Mouse (Mus musculus) MEL (cell line): Measurements from ENCODE around the gene Nipa1. TPM values are rescaled to one million over a fixed set of nuclear protein-coding genes. Genes with fewer than 3 reads are reported as not detected.
A peak's percentile ranks its signal among the peaks of the same experiment; 100 is the strongest.

Experiments used
- DNase-seq: peaks from one replicate; pipeline ENCODE4 v3.0.0; 2011; ENCODE audit warnings: low read depth, low spot score
- H3K27ac ChIP-seq: 2 replicates; pipeline ENCODE4 v1.5.1; 2012; ENCODE audit warnings: low read depth, mild to moderate bottlenecking, control low read depth, low read length, moderate library complexity; ENCODE audit not compliant: control insufficient read depth
- H3K27me3 ChIP-seq, 2 experiments: fragments of 150-350 bp in 1 of 2; sonication (generic) in 1 of 2; 2 replicates each; pipeline ENCODE4 v1.6.1; 2012; ENCODE audit warnings: low read length in 2 of 2, mild to moderate bottlenecking in 2 of 2, improper control_type of control experiment in 1 of 2, moderate library complexity in 1 of 2; ENCODE audit not compliant: insufficient read depth in 2 of 2, control insufficient read depth in 1 of 2
- H3K36me3 ChIP-seq, 2 experiments: 2 replicates each; pipeline ENCODE4 v1.6.1; 2012 to 2014; ENCODE audit warnings: low read length in 2 of 2, improper control_type of control experiment in 1 of 2, inconsistent platforms in 1 of 2, mild to moderate bottlenecking in 1 of 2; ENCODE audit not compliant: insufficient read depth in 2 of 2, control insufficient read depth in 1 of 2
- H3K4me1 ChIP-seq, 2 experiments: fragments of 150-350 bp in 1 of 2; sonication (generic) in 1 of 2; 2 replicates each; pipeline ENCODE4 v1.6.1; 2012; ENCODE audit warnings: low read length in 2 of 2, improper control_type of control experiment in 1 of 2, mild to moderate bottlenecking in 1 of 2; ENCODE audit not compliant: insufficient read depth in 2 of 2, control insufficient read depth in 1 of 2
- H3K4me3 ChIP-seq, 2 experiments: fragments of 150-350 bp in 1 of 2; sonication (generic) in 1 of 2; 2 replicates each; pipeline ENCODE4 v1.5.1; 2012; ENCODE audit warnings: low read depth in 2 of 2, low read length in 2 of 2, mild to moderate bottlenecking in 2 of 2, moderate library complexity in 2 of 2, control low read depth in 1 of 2, improper control_type of control experiment in 1 of 2; ENCODE audit not compliant: control insufficient read depth in 1 of 2, insufficient read depth in 1 of 2
- H3K79me2 ChIP-seq: 2 replicates; pipeline ENCODE4 v1.6.1; 2012; ENCODE audit warnings: mild to moderate bottlenecking, low read length, moderate library complexity; ENCODE audit not compliant: control insufficient read depth, poor library complexity, insufficient read depth
- H3K9ac ChIP-seq: 2 replicates; pipeline ENCODE4 v1.6.1; 2012; ENCODE audit warnings: low read depth, mild to moderate bottlenecking, control low read depth, low read length, moderate library complexity; ENCODE audit not compliant: control insufficient read depth, poor library complexity, severe bottlenecking
- H3K9me3 ChIP-seq: fragments of 150-350 bp; sonication (generic); replicated peaks from 2 replicates; pipeline ENCODE4 v1.6.1; 2012; ENCODE audit warnings: mild to moderate bottlenecking, low read length, improper control_type of control experiment, moderate library complexity; ENCODE audit not compliant: insufficient read depth
- BHLHE40 ChIP-seq: IDR thresholded peaks from 2 replicates; pipeline ENCODE4 v1.6.1; 2012; ENCODE audit warnings: low read depth, mild to moderate bottlenecking, inconsistent platforms, low read length, improper control_type of control experiment, borderline replicate concordance
- CHD1 ChIP-seq: IDR thresholded peaks from 2 replicates; pipeline ENCODE4 v1.6.1; 2012; ENCODE audit warnings: low read depth, mild to moderate bottlenecking, inconsistent platforms, low read length, improper control_type of control experiment
- CHD2 ChIP-seq: IDR thresholded peaks from 2 replicates; pipeline ENCODE4 v1.6.1; 2011; ENCODE audit warnings: low read length, improper control_type of control experiment
- CTCF ChIP-seq, 3 experiments: IDR thresholded peaks in 2 of 3; conservative IDR thresholded peaks in 1 of 3; 2 replicates each; pipeline ENCODE4 v1.5.1; 2011 to 2012; ENCODE audit warnings: low read length in 3 of 3, low read depth in 2 of 3, mild to moderate bottlenecking in 2 of 3, improper control_type of control experiment in 1 of 3, inconsistent platforms in 1 of 3, mixed read lengths in 1 of 3, moderate library complexity in 1 of 3; ENCODE audit not compliant: control insufficient read depth in 1 of 3, insufficient read depth in 1 of 3, poor library complexity in 1 of 3, severe bottlenecking in 1 of 3
- E2F4 ChIP-seq: IDR thresholded peaks from 2 replicates; pipeline ENCODE4 v1.6.1; 2011; ENCODE audit warnings: low read depth, low read length, improper control_type of control experiment, borderline replicate concordance
- ELF1 ChIP-seq: IDR thresholded peaks from 2 replicates; pipeline ENCODE4 v1.6.1; 2014; ENCODE audit warnings: low read depth, mild to moderate bottlenecking, inconsistent platforms, low read length, improper control_type of control experiment, moderate library complexity
- GABPA ChIP-seq: IDR thresholded peaks from 2 replicates; pipeline ENCODE4 v1.6.1; 2012; ENCODE audit warnings: low read depth, mild to moderate bottlenecking, inconsistent platforms, low read length, improper control_type of control experiment, moderate library complexity
- JUND ChIP-seq: IDR thresholded peaks from 2 replicates; pipeline ENCODE4 v1.6.1; 2011; ENCODE audit warnings: low read depth, mild to moderate bottlenecking, improper control_type of control experiment, low read length
- MXI1 ChIP-seq: IDR thresholded peaks from 2 replicates; pipeline ENCODE4 v1.6.1; 2011; ENCODE audit warnings: mild to moderate bottlenecking, low read depth, low read length, improper control_type of control experiment
- NELFE ChIP-seq: IDR thresholded peaks from 2 replicates; pipeline ENCODE4 v1.6.1; 2011; ENCODE audit warnings: low read depth, low read length, improper control_type of control experiment
- NRF1 ChIP-seq: IDR thresholded peaks from 2 replicates; pipeline ENCODE4 v1.6.1; 2014; ENCODE audit warnings: low read depth, mild to moderate bottlenecking, inconsistent platforms, low read length, improper control_type of control experiment, moderate library complexity; ENCODE audit not compliant: poor library complexity, insufficient read depth, severe bottlenecking
- POLR2A ChIP-seq, 2 experiments: IDR thresholded peaks; 2 replicates each; pipeline ENCODE4 v1.6.1; 2011 to 2012; ENCODE audit warnings: low read length in 2 of 2, mild to moderate bottlenecking in 2 of 2, control low read depth in 1 of 2, improper control_type of control experiment in 1 of 2, low read depth in 1 of 2, moderate library complexity in 1 of 2; ENCODE audit not compliant: control insufficient read depth in 1 of 2, insufficient read depth in 1 of 2, poor library complexity in 1 of 2
- POLR2AphosphoS5 ChIP-seq: IDR thresholded peaks from 2 replicates; pipeline ENCODE4 v1.6.1; 2012; ENCODE audit warnings: low read depth, borderline replicate concordance, mild to moderate bottlenecking, inconsistent platforms, low read length, moderate library complexity, mixed read lengths
- RAD21 ChIP-seq: IDR thresholded peaks from 2 replicates; pipeline ENCODE4 v1.6.1; 2011; ENCODE audit warnings: mild to moderate bottlenecking, low read depth, low read length, improper control_type of control experiment
- RCOR1 ChIP-seq: IDR thresholded peaks from 2 replicates; pipeline ENCODE4 v1.6.1; 2012; ENCODE audit warnings: low read depth, mild to moderate bottlenecking, inconsistent platforms, low read length, improper control_type of control experiment
- SIN3A ChIP-seq: IDR thresholded peaks from 2 replicates; pipeline ENCODE4 v1.6.1; 2012; ENCODE audit warnings: low read length, improper control_type of control experiment, inconsistent platforms
- TBP ChIP-seq: IDR thresholded peaks from 2 replicates; pipeline ENCODE4 v1.8.0; 2011; ENCODE audit warnings: low read depth, low read length, improper control_type of control experiment
- TCF12 ChIP-seq: IDR thresholded peaks from 2 replicates; pipeline ENCODE4 v1.6.1; 2014; ENCODE audit warnings: low read depth, mild to moderate bottlenecking, inconsistent platforms, low read length, improper control_type of control experiment, moderate library complexity
- UBTF ChIP-seq: IDR thresholded peaks from 2 replicates; pipeline ENCODE4 v1.6.1; 2012; ENCODE audit warnings: low read depth, mild to moderate bottlenecking, inconsistent platforms, low read length, improper control_type of control experiment, moderate library complexity, borderline replicate concordance; ENCODE audit not compliant: insufficient read depth
- USF1 ChIP-seq: IDR thresholded peaks from 2 replicates; pipeline ENCODE4 v1.6.1; 2014; ENCODE audit warnings: low read depth, mild to moderate bottlenecking, inconsistent platforms, low read length, improper control_type of control experiment, moderate library complexity
- USF2 ChIP-seq, 2 experiments: IDR thresholded peaks; 2 replicates each; pipeline ENCODE4 v1.6.1; 2011 to 2012; ENCODE audit warnings: improper control_type of control experiment in 2 of 2, low read length in 2 of 2, borderline replicate concordance in 1 of 2, inconsistent platforms in 1 of 2, low read depth in 1 of 2, mild to moderate bottlenecking in 1 of 2; ENCODE audit not compliant: insufficient read depth in 1 of 2
- ZKSCAN1 ChIP-seq: IDR thresholded peaks from 2 replicates; pipeline ENCODE4 v1.6.1; 2012; ENCODE audit warnings: low read depth, mild to moderate bottlenecking, inconsistent platforms, low read length, improper control_type of control experiment, moderate library complexity
- ZMIZ1 ChIP-seq: IDR thresholded peaks from 2 replicates; pipeline ENCODE4 v1.6.1; 2012; ENCODE audit warnings: low read depth, mild to moderate bottlenecking, inconsistent platforms, low read length, improper control_type of control experiment, moderate library complexity
- polyA plus RNA-seq, 2 experiments: library from polyadenylated mRNA; stranded (reverse) in 1 of 2; unstranded in 1 of 2; fragments of >175 nt in 1 of 2; fragments of >200 nt in 1 of 2; gene quantifications; 2 replicates each; pipeline versions ENCODE4 v1.2.1 to v1.2.4; 2012; ENCODE audit warnings: low replicate concordance in 2 of 2, low read depth in 1 of 2; ENCODE audit not compliant: insufficient read length in 2 of 2, insufficient read depth in 1 of 2, missing spikeins in 1 of 2
- total RNA-seq: library from RNA; depleted of rRNA; stranded (reverse); fragments of 300-350 nt; gene quantifications from 2 replicates; pipeline ENCODE4 v1.2.3, GENCODE M21; 2012

The Nipa1 gene
- total and polyA plus RNA-seq, 3 experiments = 13.0 to 14.8 TPM; not detected in 1

GRCm38 (mm10) chr7:56018972-56019929 lies 503 bp downstream of the Nipa1 start:
- peaks cover 24 to 37% of the 10 kb centered on the region in 2 experiments for H3K4me1 ChIP-seq
- H3K9ac ChIP-seq = peak overlapping the region; percentile 97
- TF ChIP-seq SIN3A (peak; percentile 51; the same call in 1 of the 2 replicates), TBP (peak; percentile 35; the same call in 1 of the 2 replicates), POLR2A (IDR thresholded peaks at IDR 0.05; ENCODE audit: control insufficient read depth in 1 of 2, insufficient read depth in 1 of 2, low read depth in 1 of 2, low read length in 2 of 2, poor library complexity in 1 of 2) (peak; percentile 59 to 74; a peak in 3 of 4 replicates), USF1 (0 out of 2 replicates have a peak, but pooled peaks have one; percentile 4), USF2 (IDR thresholded peaks at IDR 0.05; ENCODE audit: borderline replicate concordance in 1 of 2, insufficient read depth in 1 of 2, low read depth in 1 of 2, low read length in 2 of 2) (no peak), TCF12 (no peak), POLR2AphosphoS5 (no peak), CHD1 (no peak), BHLHE40 (no peak), E2F4 (no peak), GABPA (no peak), ZKSCAN1 (no peak), RCOR1 (no peak), JUND (no peak), NRF1 (peak; percentile 81), NELFE (peak; percentile 49), UBTF (no peak), RAD21 (no peak), CHD2 (no peak), ELF1 (no peak), CTCF (IDR thresholded peaks at IDR 0.05 in 2 of 3, conservative IDR thresholded peaks at IDR 0.05 in 1 of 3; ENCODE audit: control insufficient read depth in 1 of 3, insufficient read depth in 1 of 3, low read depth in 2 of 3, low read length in 3 of 3, poor library complexity in 1 of 3, severe bottlenecking in 1 of 3) (0 out of 6 replicates have a peak, but pooled peaks of 1 of the 3 experiments have one; percentile 3), MXI1 (peak; percentile 73; the same call in 1 of the 2 replicates), ZMIZ1 (no peak)
- TF ChIP-seq, all 39 proteins: peak for 8
- Histone ChIP-seq H3K4me3 (peak overlapping the region; percentile 73 to 99), H3K27ac (peak overlapping the region; percentile 90), H3K9me3 (no peaks in the 10 kb centered on the region), H3K27me3 (no peaks in the 10 kb centered on the region), H3K79me2 (peaks cover 12% of the 10 kb centered on the region), H3K36me3 (peaks cover 0 to 40% of the 10 kb centered on the region in 2 experiments; a peak in 2 of 4 replicates)
- peak; percentile 85 for DNase-seq
